Mouse (Mus musculus): ENCODE measurements around the gene Snx10.

Gene Snx10

DNA sequence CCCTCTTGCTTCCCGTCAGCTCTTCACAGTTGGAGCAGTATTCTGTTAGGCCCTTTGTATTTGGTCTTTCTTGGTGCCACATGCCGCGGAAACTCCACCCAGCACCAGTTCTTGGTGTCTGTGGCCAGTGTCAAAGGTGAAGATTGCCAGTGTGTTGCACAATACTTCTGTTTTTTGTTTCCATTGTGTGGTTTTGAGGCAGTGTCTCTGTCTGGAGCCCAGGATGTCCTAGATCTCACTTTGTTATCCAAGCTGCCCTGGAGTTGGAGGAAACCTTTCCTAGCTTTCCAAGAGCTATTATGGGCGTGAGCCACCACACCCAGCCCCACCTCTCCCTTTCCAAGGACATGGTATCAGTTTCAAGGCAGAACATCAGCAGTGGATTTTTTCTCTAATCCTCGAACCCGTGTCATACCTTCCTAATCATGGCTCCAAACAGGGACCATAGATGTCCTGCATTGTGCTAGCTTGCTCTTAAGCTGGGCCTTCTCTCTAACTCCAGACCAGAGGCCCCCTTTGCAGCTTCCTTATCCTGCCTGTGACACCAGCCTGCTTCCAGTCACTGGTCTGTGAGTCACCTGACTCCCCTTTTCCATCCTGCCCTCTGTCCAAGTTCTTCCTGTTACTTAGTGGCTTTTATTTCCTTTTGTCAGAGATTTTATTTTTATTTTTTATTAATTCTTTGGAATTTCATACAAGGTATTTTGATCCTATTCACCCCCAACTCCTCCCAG is 9.9 kb downstream of the Snx10 start:
- DNase-seq (ENCODE audit: low spot score): peak; percentile 76

- no peak for DNase-seq (ENCODE audit: low spot score)
Observed at GRCm38 (mm10) chr6:51535571-51535970, 11.9 kb downstream of the Snx10 start.

DNA sequence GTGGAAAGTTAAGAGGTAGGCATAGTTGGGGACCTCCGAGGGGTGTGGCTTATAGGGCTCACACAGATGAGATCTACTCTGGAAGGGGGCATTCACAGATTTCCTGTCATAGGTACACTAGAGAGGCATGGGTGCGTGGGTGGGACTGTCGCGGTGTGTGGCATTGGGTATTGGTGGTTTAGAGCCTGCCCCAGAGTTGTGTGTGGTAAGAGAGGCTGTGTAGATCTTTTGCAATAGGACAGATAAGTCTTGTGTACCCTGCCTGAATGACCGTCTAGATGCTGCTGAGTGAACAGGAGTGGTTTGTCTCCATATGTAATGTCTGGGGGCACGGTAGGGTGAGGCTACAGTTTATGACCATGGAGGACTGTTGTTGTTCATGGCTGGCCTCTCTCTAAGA is 16.8 kb downstream of the Snx10 start:
- no peak for DNase-seq (ENCODE audit: low spot score)

DNA sequence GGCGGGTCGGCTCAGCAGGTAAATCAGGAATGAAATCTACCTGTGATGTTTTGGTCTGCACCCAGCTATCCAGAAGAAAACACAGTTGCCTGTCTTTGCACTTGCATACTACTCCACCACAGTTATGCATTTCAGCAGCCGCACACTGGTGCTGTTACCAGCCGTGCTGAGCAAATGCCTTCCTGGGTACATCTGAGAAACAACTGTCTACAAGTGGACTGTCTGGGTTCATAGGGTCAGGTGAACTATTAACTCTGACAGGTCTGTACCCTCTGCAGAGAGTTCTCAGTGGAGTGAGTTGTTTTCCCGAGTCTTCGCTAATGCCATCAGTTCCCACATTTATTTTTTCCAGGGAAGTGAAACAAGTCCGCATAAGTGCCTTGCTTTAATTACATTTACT is 17.7 kb downstream of the Snx10 start:
- no peak for DNase-seq (ENCODE audit: low spot score)

- DNase-seq (ENCODE audit: low spot score): no peak
Observed at GRCm38 (mm10) chr6:51542147-51542546, 18.4 kb downstream of the Snx10 start.

- DNase-seq (ENCODE audit: low spot score): no peak
Observed at GRCm38 (mm10) chr6:51543639-51544117, 20.0 kb downstream of the Snx10 start.

- peak; percentile 83 for DNase-seq (ENCODE audit: low spot score)
Observed at GRCm38 (mm10) chr6:51544118-51544681, 20.5 kb downstream of the Snx10 start.

DNA sequence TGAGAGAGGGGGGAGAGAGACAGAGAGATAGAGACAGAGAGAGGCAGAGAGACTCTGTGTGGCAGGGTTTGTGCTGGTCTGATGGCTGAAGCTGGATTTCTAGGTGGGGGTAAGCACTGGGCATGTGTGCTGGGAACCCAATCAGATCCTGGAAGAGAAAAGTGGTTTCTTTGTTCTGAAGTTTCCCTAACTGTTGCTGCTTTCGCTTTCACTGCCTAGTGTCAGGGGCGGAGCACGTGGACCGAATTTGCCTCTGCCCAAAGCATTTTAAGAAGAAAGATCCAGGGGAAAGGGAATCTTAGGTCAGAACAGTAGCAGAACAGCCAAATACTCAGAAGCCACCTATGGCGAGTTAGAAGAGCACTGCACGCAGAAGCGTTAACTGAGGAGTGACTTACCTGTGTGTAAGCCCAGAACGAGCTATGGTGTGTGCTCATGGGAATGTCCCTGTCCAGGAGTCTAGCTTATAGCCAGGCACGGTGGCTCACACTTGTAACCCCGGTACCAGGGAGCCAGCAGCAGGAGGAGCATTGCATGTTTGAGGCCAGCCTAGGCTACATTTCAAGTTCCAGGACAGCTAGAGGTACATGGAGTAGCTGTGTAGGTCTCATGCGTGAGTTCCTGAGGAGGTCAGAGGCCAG is 21.6 kb downstream of the Snx10 start:
- DNase-seq (ENCODE audit: low spot score): peak; percentile 95

DNA sequence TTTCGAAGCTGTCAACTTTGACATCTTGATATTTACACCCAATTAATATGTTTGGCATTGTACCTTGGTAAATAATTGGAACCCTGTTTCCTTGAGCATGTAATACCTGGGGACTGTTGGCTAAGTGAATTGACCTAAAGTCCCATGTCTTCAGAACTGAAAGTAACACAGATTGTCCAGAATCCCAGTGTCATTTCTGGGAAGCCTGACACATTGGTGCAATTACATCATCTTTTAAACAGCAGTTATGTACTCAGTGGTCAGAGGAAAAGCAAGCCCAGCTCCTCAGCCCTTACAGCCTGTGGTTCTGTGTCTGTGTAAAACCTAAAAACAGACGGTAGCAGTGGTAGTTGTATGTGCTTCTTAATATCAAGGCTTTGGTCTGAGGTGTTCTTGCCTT is 22.4 kb downstream of the Snx10 start:
- DNase-seq (ENCODE audit: low spot score): peak; percentile 91

GRCm38 (mm10) chr6:51548757-51549156 is 25.1 kb downstream of the Snx10 start:
- no peak for DNase-seq (ENCODE audit: low spot score)

GRCm38 (mm10) chr6:51551267-51551802 is 27.6 kb downstream of the Snx10 start:
- DNase-seq (ENCODE audit: low spot score): peak; percentile 56

- DNase-seq (ENCODE audit: low spot score): no peak
Observed at GRCm38 (mm10) chr6:51556562-51556961, 32.9 kb downstream of the Snx10 start.

- DNase-seq (ENCODE audit: low spot score): no peak
Observed at GRCm38 (mm10) chr6:51558311-51558710, 34.6 kb downstream of the Snx10 start.

DNA sequence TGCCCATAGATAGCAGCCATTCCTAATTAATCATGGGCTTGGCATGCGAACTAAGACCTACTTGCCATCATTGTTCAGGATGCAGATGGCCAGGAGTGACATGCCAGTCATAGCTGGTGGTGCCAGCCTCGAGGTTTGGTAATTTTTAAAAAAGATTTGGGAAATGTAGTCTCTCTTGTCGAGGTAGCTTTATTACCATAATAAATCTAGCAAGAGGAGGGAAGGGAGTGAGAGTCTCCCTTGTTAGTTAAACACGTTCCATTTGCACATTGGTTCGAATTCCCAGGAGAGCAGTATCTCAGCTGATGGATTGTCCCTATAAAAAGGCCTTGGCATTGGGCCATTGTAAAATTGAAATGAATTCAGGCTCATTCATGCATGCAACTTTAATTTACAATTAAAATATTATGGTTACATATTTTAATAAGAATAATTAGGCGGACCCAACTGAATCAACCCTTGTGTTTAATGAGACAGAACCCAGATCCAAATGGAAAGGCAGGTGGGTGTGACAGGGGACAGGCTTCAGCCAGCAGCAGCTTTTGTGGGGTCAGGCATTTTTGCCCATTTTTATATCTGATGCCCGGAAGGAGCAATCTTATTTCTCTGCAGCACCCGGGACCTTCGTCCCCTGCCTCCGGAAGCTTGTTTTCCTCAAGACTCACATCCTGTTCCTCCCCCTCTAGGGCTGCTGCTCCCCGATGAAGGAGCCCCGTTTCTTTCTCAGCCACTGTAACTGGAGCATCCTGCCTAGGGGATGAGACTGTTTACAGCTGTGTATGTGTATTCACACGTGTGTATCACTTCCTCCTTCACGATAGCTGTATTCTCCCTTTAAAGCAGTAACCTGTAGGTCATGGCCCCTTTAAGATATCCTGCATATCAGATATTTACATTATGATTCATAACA is 43.3 kb downstream of the Snx10 start:
- DNase-seq (ENCODE audit: low spot score): no peak

- no peak for DNase-seq (ENCODE audit: low spot score)
Observed at GRCm38 (mm10) chr6:51569086-51569485, 45.4 kb downstream of the Snx10 start.

GRCm38 (mm10) chr6:51573136-51573535 is 49.4 kb downstream of the Snx10 start:
- no peak for DNase-seq (ENCODE audit: low spot score)

- no peak for DNase-seq (ENCODE audit: low spot score)
Observed at GRCm38 (mm10) chr6:51574132-51574531, 50.4 kb downstream of the Snx10 start.

DNA sequence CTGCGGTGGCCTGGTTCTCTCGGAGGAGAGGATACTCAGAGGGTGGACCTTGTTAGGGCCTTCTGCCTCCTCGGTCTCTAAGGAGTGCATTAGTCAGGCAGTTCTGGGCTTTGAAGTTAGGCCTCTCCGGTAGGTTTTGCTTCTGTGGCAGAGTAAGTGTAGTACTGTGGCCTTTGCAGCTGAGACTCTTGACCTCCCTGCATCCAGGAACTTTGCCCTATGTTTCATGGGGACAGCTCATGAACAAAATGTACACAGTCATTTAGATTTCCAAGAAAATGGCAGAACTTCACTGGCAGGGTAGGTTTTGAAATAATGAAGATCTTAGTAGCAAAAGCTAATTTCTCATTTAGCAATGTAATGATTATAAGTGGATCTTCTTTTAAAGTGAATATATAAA is 54.7 kb downstream of the Snx10 start:
- DNase-seq (ENCODE audit: low spot score): no peak

DNA sequence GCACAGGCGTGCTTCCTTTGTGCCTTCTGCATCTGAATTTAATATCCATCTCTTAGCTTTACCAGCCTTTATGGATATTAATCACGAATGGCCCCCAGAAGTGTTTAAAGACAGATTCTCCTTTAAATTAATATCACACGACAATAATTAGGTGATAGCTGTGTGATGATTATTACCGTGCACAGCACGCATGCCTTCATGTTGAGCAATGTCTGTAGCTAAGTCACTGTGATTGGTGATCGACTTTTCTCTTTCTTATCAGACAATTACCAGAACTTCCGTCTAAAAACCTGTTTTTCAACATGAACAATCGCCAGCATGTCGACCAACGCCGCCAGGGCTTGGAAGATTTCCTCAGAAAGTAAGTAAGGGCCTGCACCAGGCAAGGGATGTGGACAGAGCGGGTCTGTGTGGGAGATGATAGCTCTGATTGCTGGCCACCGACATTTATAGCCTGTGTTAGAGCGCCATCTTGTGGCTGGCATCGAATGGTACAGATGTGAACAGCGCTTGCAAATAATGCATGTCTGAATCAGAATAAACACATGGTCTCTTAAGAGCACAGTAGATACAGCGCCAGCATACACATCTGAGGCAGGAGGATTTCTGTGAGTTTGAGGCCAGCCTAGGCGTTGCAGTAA is 56.5 kb downstream of the Snx10 start:
- peak; percentile 94 for DNase-seq (ENCODE audit: low spot score)

DNA sequence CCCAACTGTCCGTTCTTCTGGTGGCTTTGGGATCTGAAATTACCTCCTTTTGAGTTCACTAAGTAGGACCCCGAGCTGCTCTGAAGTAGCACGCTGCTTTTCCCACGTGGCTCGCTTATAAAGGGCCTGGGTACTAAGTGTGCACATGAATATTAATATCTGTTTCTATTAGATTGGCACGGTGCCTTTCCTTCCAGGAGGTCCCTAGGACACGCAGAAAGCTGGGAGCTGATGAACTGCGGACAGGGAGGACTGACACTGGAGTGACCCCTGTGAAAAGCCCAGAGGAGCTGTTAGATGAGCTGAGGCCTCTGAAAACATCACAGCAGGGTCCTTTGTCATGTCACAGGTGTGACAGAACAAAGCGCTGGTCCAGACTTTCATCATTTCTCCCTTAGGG is 57.7 kb downstream of the Snx10 start:
- no peak for DNase-seq (ENCODE audit: low spot score)

- no peak for DNase-seq (ENCODE audit: low spot score)
Observed at GRCm38 (mm10) chr6:51582051-51582450, 58.4 kb downstream of the Snx10 start.
